Mouse (Mus musculus) lung, adult 10 weeks (tissue): Measurements from ENCODE around the gene Ccng1. TPM values are rescaled to one million over a fixed set of nuclear protein-coding genes. Genes with fewer than 3 reads are reported as not detected.

Source experiments
- polyA plus RNA-seq: library from polyadenylated mRNA; stranded (reverse); fragments of 350-450 nt; fragmentation: Illumina TruSeq; extraction: RNeasy Lipid Tissue Mini Kit (QIAGEN cat#74804); gene quantifications from one replicate; pipeline ENCODE4 v1.2.3, GENCODE M21; 2014; ENCODE audit warnings: low read depth, low replicate concordance; ENCODE audit not compliant: insufficient read depth

The Ccng1 gene
- 45.3 TPM for polyA plus RNA-seq

DNA sequence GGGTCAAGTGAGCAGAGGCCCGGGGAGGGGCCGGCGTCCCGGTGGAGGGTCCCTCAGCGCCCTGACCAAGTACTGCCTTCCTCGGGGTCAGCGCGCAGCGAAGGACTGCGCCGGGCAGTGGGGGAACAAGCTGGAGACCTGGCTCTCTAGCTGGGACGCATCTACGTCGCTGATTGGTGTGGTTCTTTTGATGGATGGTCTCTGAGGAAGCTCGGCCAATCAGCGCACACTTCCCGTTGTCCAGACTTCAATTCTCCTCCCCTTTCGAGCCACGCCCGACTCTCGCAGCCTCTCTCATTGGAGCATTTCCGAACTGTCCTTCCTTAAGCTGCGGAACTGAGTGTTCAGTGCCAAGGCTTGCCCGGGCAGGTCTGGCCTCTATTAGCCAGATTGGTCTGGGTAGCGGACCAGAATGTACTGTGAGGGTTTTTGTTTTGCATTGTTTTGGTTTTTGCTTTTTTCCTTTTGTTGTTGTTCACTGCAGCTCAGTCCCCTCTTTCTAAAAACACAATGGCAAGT lies at the start of gene Ccng1:
Gene Ccng1 (minus strand): TSS at position 203 of the 519 bp plus-strand sequence.

GRCm38 (mm10) chr11:40733339-40734174 lies 21.6 kb downstream of the Ccng1 start, which contains the start of the genes Hmmr and Nudcd2:
Gene Hmmr (minus strand): TSS chr11:40733422.
Gene Nudcd2 (plus strand): TSS chr11:40733667.

Other genes with a start within 250 kb of the Ccng1 start
- 69.6 TPM for gene Mat2b, start 60.1 kb downstream of the Ccng1 start, polyA plus RNA-seq
- gene Hmmr, start 21.9 kb downstream of the Ccng1 start, polyA plus RNA-seq = 0.17 TPM
- 34.1 TPM for gene Nudcd2, start 21.6 kb downstream of the Ccng1 start, polyA plus RNA-seq